Mouse (Mus musculus) heart, adult 2 months (tissue): ENCODE data around the gene Spata13. TPM values are rescaled to one million over a fixed set of nuclear protein-coding genes. Genes with fewer than 3 reads are reported as not detected.
A peak's percentile ranks its signal among the peaks of the same experiment; 100 is the strongest.

Source experiments
- DNase-seq, 2 experiments: peaks; one replicate each; pipeline ENCODE4 v3.0.0; 2021
- H3K27ac ChIP-seq: fragments of 200-600 bp; 2 replicates; pipeline ENCODE4 v1.8.1; 2022
- H3K27me3 ChIP-seq: fragments of 200-500 bp; 2 replicates; pipeline ENCODE4 v1.6.1; 2012; ENCODE audit warnings: mild to moderate bottlenecking, low read length, inconsistent platforms, mixed read lengths; ENCODE audit not compliant: control insufficient read depth, insufficient read depth
- H3K36me3 ChIP-seq: fragments of 200-500 bp; 2 replicates; pipeline ENCODE4 v1.6.1; 2012; ENCODE audit warnings: low read length, inconsistent platforms; ENCODE audit not compliant: control insufficient read depth, insufficient read depth
- H3K4me1 ChIP-seq: fragments of 200-500 bp; 2 replicates; pipeline ENCODE4 v1.6.1; 2011; ENCODE audit warnings: low read length; ENCODE audit not compliant: control insufficient read depth, insufficient read depth
- H3K4me3 ChIP-seq: fragments of 200-600 bp; 2 replicates; pipeline ENCODE4 v1.8.1; 2022
- H3K79me2 ChIP-seq: fragments of 200-500 bp; replicated peaks from 2 replicates; pipeline ENCODE4 v1.6.1; 2012; ENCODE audit warnings: mild to moderate bottlenecking, inconsistent platforms, low read length, moderate library complexity, mixed read lengths; ENCODE audit not compliant: control insufficient read depth, insufficient read depth
- H3K9ac ChIP-seq: fragments of 200-500 bp; 2 replicates; pipeline ENCODE4 v1.6.1; 2012; ENCODE audit warnings: low read depth, mild to moderate bottlenecking, control low read depth, inconsistent platforms, low read length, mixed read lengths
- CTCF ChIP-seq: fragments of 200-600 bp; IDR thresholded peaks from 2 replicates; pipeline ENCODE4 v1.8.1; 2022; ENCODE audit warnings: antibody characterized with exemption, mild to moderate bottlenecking, moderate library complexity
- EP300 ChIP-seq: fragments of 200-500 bp; IDR thresholded peaks from 2 replicates; pipeline ENCODE4 v1.6.1; 2011; ENCODE audit warnings: low read depth, low read length, control low read depth; ENCODE audit not compliant: insufficient read depth
- POLR2A ChIP-seq: fragments of 200-500 bp; IDR thresholded peaks from 2 replicates; pipeline ENCODE4 v1.6.1; 2011; ENCODE audit warnings: mild to moderate bottlenecking, low read depth, low read length, control low read depth; ENCODE audit not compliant: insufficient read depth
- whole genome bisulfite sequencing: fragments of 180-500 bp; shearing (Covaris S2); methylation state at CpG from one replicate; pipeline ENCODE4 v1.1.7; 2018; 5-methylcytosine and 5-hydroxymethylcytosine counted together
- intact Hi-C: fragments of 180-260 bp; cut with DNase I; formaldehyde crosslinking; loops from one replicate; pipeline ENCODE4 v1.15.1; 2025
- polyA plus RNA-seq: library from polyadenylated mRNA; depleted of rRNA; stranded (reverse); fragments of >200 nt; gene quantifications from 2 replicates; pipeline ENCODE4 v1.2.3, GENCODE M21; 2012
- total RNA-seq, 2 experiments: library from RNA; stranded (reverse); gene quantifications; 2 replicates each; pipeline ENCODE4 v1.2.3; 2021

The Spata13 gene
- total and polyA plus RNA-seq, 3 experiments = 9.5 to 14.7 (median 13.1) TPM

GRCm38 (mm10) chr14:60671504-60671903 lies 37.7 kb downstream of the Spata13 start:
- Histone ChIP-seq H3K36me3 (no peaks in the 10 kb centered on the region; the same call in 1 of the 2 replicates), H3K9ac (no peak overlapping the region), H3K4me3 (no peak overlapping the region), H3K27me3 (no peaks in the 10 kb centered on the region), H3K4me1 (peaks cover 5% of the 10 kb centered on the region), H3K27ac (no peak overlapping the region), H3K79me2 (no peaks in the 10 kb centered on the region)
- no peak for DNase-seq
- WGBS = 75% methylated on average over 2 of the region's 2 CpGs
- TF ChIP-seq CTCF (no peak), EP300 (no peak), POLR2A (no peak)
- intact Hi-C loops = no loop called here

- TF ChIP-seq POLR2A (no peak), EP300 (no peak), CTCF (no peak)
- Histone ChIP-seq H3K79me2 (peaks cover 2% of the 10 kb centered on the region), H3K4me1 (peaks cover 5% of the 10 kb centered on the region), H3K27ac (no peak overlapping the region), H3K36me3 (no peaks in the 10 kb centered on the region), H3K9ac (no peak overlapping the region), H3K27me3 (no peaks in the 10 kb centered on the region), H3K4me3 (no peak overlapping the region)
- intact Hi-C loops = no loop called here
- no peak for DNase-seq
- 86% methylated on average over 4 of the region's 4 CpGs for WGBS
These were observed 41.9 kb downstream of the Spata13 start for GRCm38 (mm10) chr14:60675697-60676096.

GRCm38 (mm10) chr14:60676625-60677314 lies 43.0 kb downstream of the Spata13 start:
- Histone ChIP-seq H3K4me1 (peaks cover 5% of the 10 kb centered on the region), H3K27ac (no peak overlapping the region), H3K27me3 (no peaks in the 10 kb centered on the region), H3K9ac (no peak overlapping the region), H3K36me3 (no peaks in the 10 kb centered on the region), H3K4me3 (no peak overlapping the region), H3K79me2 (peaks cover 2% of the 10 kb centered on the region)
- intact Hi-C loops = no loop called here
- 90% methylated on average over 2 of the region's 2 CpGs for WGBS
- no peak for DNase-seq
- no peak for TF ChIP-seq POLR2A
- TF ChIP-seq CTCF = no peak
- no peak for TF ChIP-seq EP300

- H3K36me3 ChIP-seq = no peaks in the 10 kb centered on the region
- peak overlapping the region; percentile 72 for H3K27ac ChIP-seq
- H3K9ac ChIP-seq = no peak overlapping the region
- intact Hi-C loops = loop anchor here (1.0 kb wide), 1 partner anchor 47 kb away; no protein-coding TSS in a partner anchor
- H3K4me3 ChIP-seq = no peak overlapping the region; the same call in 1 of the 2 replicates
- H3K27me3 ChIP-seq = no peaks in the 10 kb centered on the region
- TF ChIP-seq EP300 (peak; percentile 56), POLR2A (no peak), CTCF (no peak)
- WGBS = 4% methylated on average over 12 of the region's 12 CpGs
- H3K79me2 ChIP-seq = peaks cover 2% of the 10 kb centered on the region; the same call in 1 of the 2 replicates
- peak; percentile 81 to 88 for DNase-seq
- H3K4me1 ChIP-seq = peaks cover 20% of the 10 kb centered on the region
These were observed 48.7 kb downstream of the Spata13 start for GRCm38 (mm10) chr14:60682361-60683023.

GRCm38 (mm10) chr14:60683989-60684388 lies 50.2 kb downstream of the Spata13 start:
- Histone ChIP-seq H3K27ac (no peak overlapping the region), H3K4me3 (no peak overlapping the region), H3K9ac (no peak overlapping the region), H3K36me3 (no peaks in the 10 kb centered on the region), H3K79me2 (no peaks in the 10 kb centered on the region), H3K27me3 (no peaks in the 10 kb centered on the region), H3K4me1 (peaks cover 20% of the 10 kb centered on the region)
- TF ChIP-seq EP300 = no peak
- no peak for TF ChIP-seq CTCF
- no peak for TF ChIP-seq POLR2A
- WGBS = 55% methylated on average over 10 of the region's 10 CpGs
- no peak for DNase-seq
- intact Hi-C loops = no loop called here

GRCm38 (mm10) chr14:60686733-60687132 lies 52.9 kb downstream of the Spata13 start:
- intact Hi-C loops = loop anchor here (5.0 kb wide), 1 partner anchor 99 kb away; no protein-coding TSS in a partner anchor
- H3K36me3 ChIP-seq = no peaks in the 10 kb centered on the region
- no peaks in the 10 kb centered on the region for H3K27me3 ChIP-seq
- H3K9ac ChIP-seq = no peak overlapping the region
- H3K27ac ChIP-seq = peak overlapping the region; percentile 58
- H3K4me1 ChIP-seq = peaks cover 15% of the 10 kb centered on the region
- no peak overlapping the region for H3K4me3 ChIP-seq
- H3K79me2 ChIP-seq = no peaks in the 10 kb centered on the region
- DNase-seq = no peak
- TF ChIP-seq CTCF (no peak), POLR2A (no peak), EP300 (no peak)
- 92% methylated on average over 11 of the region's 11 CpGs for WGBS
